8 mouse cellular contexts compared by ENCODE assay signal in genomic region chr11:86682861-86683260, GRCm38 (mm10). TPM values are rescaled to one million over a fixed set of nuclear protein-coding genes. Genes with fewer than 3 reads are reported as not detected.
DNase-seq lines count a peak whose midpoint lies in the region; ATAC-seq and TF ChIP-seq lines count a peak whose summit lies in the region.

No protein-coding gene starts in this region.

- 23% methylated on average over 7 of the region's 7 CpGs for WGBS in lung, adult 2 months
- 34% methylated on average over 7 of the region's 7 CpGs for WGBS in embryonic facial prominence, embryonic 15.5 days
- whole genome bisulfite sequencing in limb, embryonic 10.5 days: 40% methylated on average over 7 of the region's 7 CpGs
- WGBS in neural tube, embryonic 15.5 days: 45% methylated on average over 7 of the region's 7 CpGs

- no peaks in the 10 kb centered on the region for H3K9me3 ChIP-seq in embryonic facial prominence, embryonic 15.5 days (replicated peaks)
- H3K9me3 ChIP-seq in limb, embryonic 10.5 days (replicated peaks): no peaks in the 10 kb centered on the region
- H3K9me3 ChIP-seq in neural tube, embryonic 15.5 days (replicated peaks): no peaks in the 10 kb centered on the region

- H3K4me1 ChIP-seq in lung, adult 2 months (ENCODE audit: control insufficient read depth, insufficient read depth, low read length): peaks cover 6% of the 10 kb centered on the region
- H3K4me1 ChIP-seq in embryonic facial prominence, embryonic 15.5 days: peaks cover 18% of the 10 kb centered on the region
- peaks cover 23% of the 10 kb centered on the region for H3K4me1 ChIP-seq in limb, embryonic 10.5 days
- peaks cover 39% of the 10 kb centered on the region for H3K4me1 ChIP-seq in neural tube, embryonic 15.5 days

- no peak overlapping the region for H3K27ac ChIP-seq in embryonic facial prominence, embryonic 15.5 days (replicated peaks)
- peak overlapping the region; percentile 92; the same call in 1 of the 2 replicates for H3K27ac ChIP-seq in limb, embryonic 10.5 days
- no peak overlapping the region; the same call in 1 of the 2 replicates for H3K27ac ChIP-seq in neural tube, embryonic 15.5 days (replicated peaks)

- peak overlapping the region; percentile 91 for H3K9ac ChIP-seq in embryonic facial prominence, embryonic 15.5 days
- peak overlapping the region; percentile 89 for H3K9ac ChIP-seq in neural tube, embryonic 15.5 days (replicated peaks)

- intact Hi-C loops in gastrocnemius, postnatal 14 days (cut with DNase I; ENCODE audit: low total_unique reads): no loop called here

- H3K36me3 ChIP-seq in embryonic facial prominence, embryonic 15.5 days: peaks cover 11% of the 10 kb centered on the region; the same call in 1 of the 2 replicates
- H3K36me3 ChIP-seq in limb, embryonic 10.5 days: peaks cover 24% of the 10 kb centered on the region
- H3K36me3 ChIP-seq in neural tube, embryonic 15.5 days: no peaks in the 10 kb centered on the region

- H3K4me3 ChIP-seq in lung, adult 2 months (replicated peaks; ENCODE audit: extremely low read depth, low read depth, low read length): peak overlapping the region; percentile 98
- peak overlapping the region; percentile 85 for H3K4me3 ChIP-seq in embryonic facial prominence, embryonic 15.5 days (replicated peaks)
- H3K4me3 ChIP-seq in limb, embryonic 10.5 days: peak overlapping the region; percentile 86
- H3K4me3 ChIP-seq in neural tube, embryonic 15.5 days (replicated peaks): peak overlapping the region; percentile 91

- no peak for DNase-seq in lung, adult 2 months
- DNase-seq in lung, postnatal 14 days: no peak
- no peak for DNase-seq in limb, embryonic 10.5 days (ENCODE audit: low spot score)
- no peak for DNase-seq in gastrocnemius, postnatal 14 days
- DNase-seq in thymus, postnatal 14 days: no peak
- DNase-seq in Muller cell, postnatal 12 days (ENCODE audit: inconsistent ontology term): no peak

- no peak for ATAC-seq in embryonic facial prominence, embryonic 15.5 days (ENCODE audit: insufficient number of reproducible peaks, low FRiP score, low TSS enrichment, low read depth)
- ATAC-seq in neural tube, embryonic 15.5 days (ENCODE audit: low FRiP score): no peak

- H3K4me2 ChIP-seq in embryonic facial prominence, embryonic 15.5 days (replicated peaks): peak overlapping the region; percentile 79
- H3K4me2 ChIP-seq in neural tube, embryonic 15.5 days: peak overlapping the region; percentile 86

- TF ChIP-seq CTCF in lung, adult 2 months (IDR thresholded peaks at IDR 0.05; ENCODE audit: insufficient read depth, low read length): no peak

- TF ChIP-seq POLR2A in lung, adult 2 months (IDR thresholded peaks at IDR 0.05; ENCODE audit: borderline replicate concordance, extremely low read depth, low read depth, low read length): no peak

- no peaks in the 10 kb centered on the region for H3K27me3 ChIP-seq in embryonic facial prominence, embryonic 15.5 days
- H3K27me3 ChIP-seq in limb, embryonic 10.5 days (ENCODE audit: low read depth, poor library complexity, severe bottlenecking): no peaks in the 10 kb centered on the region
- no peaks in the 10 kb centered on the region for H3K27me3 ChIP-seq in neural tube, embryonic 15.5 days (replicated peaks)

RNA-seq across cellular contexts. Expression of gene Vmp1, which starts 0.8 kb away (rescaled TPM):
- 41.0 and 65.3 TPM in 2 replicates for polyA plus RNA-seq in lung, adult 2 months (2012; rRNA removed)
- 82.8 and 87.6 TPM in 2 replicates for polyA plus RNA-seq in embryonic facial prominence, embryonic 15.5 days (2015; fragmentation: Nextera tagmentation; extraction: Ambion mirVana)
- polyA plus RNA-seq in limb, embryonic 10.5 days (2016; fragmentation: Nextera tagmentation; extraction: Ambion mirVana): 88.6 and 97.9 TPM in 2 replicates
- 126 and 132 TPM in 2 replicates for polyA plus RNA-seq in neural tube, embryonic 15.5 days (2015; fragmentation: Nextera tagmentation; extraction: Ambion mirVana)
- total RNA-seq in gastrocnemius, postnatal 14 days (2021): 10 to 100 TPM; 67.7 to 84.9 TPM

RNA-seq across cellular contexts. Expression of gene Ptrh2, which starts 0.9 kb away (rescaled TPM):
- 2.2 and 3.8 TPM in 2 replicates for polyA plus RNA-seq in lung, adult 2 months (2012; rRNA removed)
- polyA plus RNA-seq in embryonic facial prominence, embryonic 15.5 days (2015; fragmentation: Nextera tagmentation; extraction: Ambion mirVana): 29.4 and 30.2 TPM in 2 replicates
- 45.6 and 45.9 TPM in 2 replicates for polyA plus RNA-seq in limb, embryonic 10.5 days (2016; fragmentation: Nextera tagmentation; extraction: Ambion mirVana)
- polyA plus RNA-seq in neural tube, embryonic 15.5 days (2015; fragmentation: Nextera tagmentation; extraction: Ambion mirVana): 30.9 TPM in 2 replicates
- 1 to 10 TPM; 6.5 to 6.8 TPM for total RNA-seq in gastrocnemius, postnatal 14 days (2021)
